Mouse (Mus musculus) kidney, adult 2 months (tissue): ENCODE measurements at regions not wholly inside any gene's neighbourhood (a gene's known extent, or its start where the extent isn't known, plus 50 kb on each side); places are given as distances from the start of the nearest gene placed in this dataset.

Experiments used
- CTCF ChIP-seq: fragments of 200-500 bp; conservative IDR thresholded peaks from 2 replicates; pipeline ENCODE4 v1.5.1; 2011; ENCODE audit warnings: low read depth, mild to moderate bottlenecking, control low read depth, low read length, moderate library complexity, mixed read lengths; ENCODE audit not compliant: insufficient read depth, insufficient read length
- POLR2A ChIP-seq: fragments of 200-500 bp; IDR thresholded peaks from one replicate; pipeline ENCODE4 v1.6.1; 2011; ENCODE audit warnings: low read depth, low read length, control low read depth

DNA sequence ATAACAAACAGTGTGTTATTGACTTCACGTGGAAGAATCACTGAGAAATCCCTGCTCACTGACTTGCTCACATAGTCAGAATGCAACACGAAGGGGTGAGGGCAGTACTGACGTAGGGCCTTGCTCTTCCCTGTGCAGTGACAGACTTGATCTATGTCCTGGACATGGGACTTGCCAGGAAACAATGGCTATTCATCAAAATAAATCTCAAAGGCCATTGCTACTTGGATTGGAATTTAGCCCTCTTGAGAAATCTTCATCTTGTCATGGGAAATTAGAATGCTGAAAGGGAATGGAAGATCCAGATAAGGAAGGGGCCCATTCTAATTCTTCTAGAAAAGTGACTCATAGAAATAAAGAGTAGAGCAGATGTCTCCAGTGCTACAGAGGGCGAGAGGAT, 158.0 kb upstream of the Sstr4 start:
- TF ChIP-seq CTCF (no peak), POLR2A (no peak)
